Comparison of ENCODE assay signal across 13 mouse cellular contexts in the genomic region with DNA sequence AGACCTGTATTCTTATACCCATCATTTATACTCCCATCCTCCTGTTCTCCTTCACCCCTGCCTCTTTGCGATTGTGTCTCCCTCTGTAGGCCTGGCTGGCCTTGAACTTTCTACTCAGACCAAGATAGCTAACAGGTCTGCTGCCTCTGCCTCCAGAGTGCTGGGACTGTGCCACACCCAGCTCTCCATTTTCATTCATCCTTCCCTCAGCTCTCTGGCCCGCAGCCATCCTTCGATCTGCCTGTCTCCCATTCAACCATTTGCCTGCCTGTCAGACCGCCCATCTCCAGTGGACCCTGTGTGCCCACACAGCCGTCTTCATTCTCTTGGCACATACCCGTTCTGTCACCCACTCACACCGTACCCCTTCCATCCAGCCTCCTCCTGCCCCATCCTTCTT. TPM values are rescaled to one million over a fixed set of nuclear protein-coding genes. Genes with fewer than 3 reads are reported as not detected.
DNase-seq lines count a peak whose midpoint lies in the region; ATAC-seq and TF ChIP-seq lines count a peak whose summit lies in the region.
"Had no signal": no experiment of that assay in that cellular context is flagged by ENCODE, and none has a peak within 500 bp of the region (broad histone marks: within the 10 kb centered on the region; RNA-seq: fewer than 3 reads in every experiment).

No protein-coding gene starts in this region.

- H3K4me2 ChIP-seq in midbrain, embryonic 14.5 days (ENCODE audit: low read length), result no peak overlapping the region
- no peak overlapping the region for H3K4me2 ChIP-seq in midbrain, postnatal 0 days (ENCODE audit: low read depth, low read length, poor library complexity, severe bottlenecking)
- no peak overlapping the region for H3K4me2 ChIP-seq in hindbrain, postnatal 0 days (ENCODE audit: low read depth, low read length)
- H3K4me2 ChIP-seq: heart, embryonic 13.5 days had no signal

- intact Hi-C loops in heart, postnatal 10 days (cut with DNase I), result loop anchor here (2.0 kb wide), 1 partner anchor 35 kb away; a partner anchor contains a TSS

- 81% methylated on average over 7 of the region's 7 CpGs for WGBS in heart, embryonic 10.5 days
- 54% methylated on average over 7 of the region's 7 CpGs for WGBS in midbrain, embryonic 14.5 days
- 65% methylated on average over 7 of the region's 7 CpGs for WGBS in midbrain, postnatal 0 days
- whole genome bisulfite sequencing in hindbrain, postnatal 0 days, result 38% methylated on average over 7 of the region's 7 CpGs

- H3K27me3 ChIP-seq in heart, embryonic 10.5 days (ENCODE audit: insufficient read depth, poor library complexity, severe bottlenecking), result no peaks in the 10 kb centered on the region
- H3K27me3 ChIP-seq in midbrain, embryonic 14.5 days (ENCODE audit: control insufficient read depth, insufficient read depth, low read length), result no peaks in the 10 kb centered on the region
- H3K27me3 ChIP-seq in midbrain, postnatal 0 days (ENCODE audit: insufficient read depth, low read length), result no peaks in the 10 kb centered on the region
- no peaks in the 10 kb centered on the region for H3K27me3 ChIP-seq in hindbrain, postnatal 0 days (ENCODE audit: insufficient read depth, low read length)
- H3K27me3 ChIP-seq: heart, embryonic 13.5 days had no signal

- no peak overlapping the region for H3K4me3 ChIP-seq in heart, embryonic 10.5 days
- H3K4me3 ChIP-seq in midbrain, embryonic 14.5 days (replicated peaks; ENCODE audit: low read depth, low read length), result no peak overlapping the region
- no peak overlapping the region for H3K4me3 ChIP-seq in midbrain, postnatal 0 days (ENCODE audit: low read depth, low read length)
- no peak overlapping the region for H3K4me3 ChIP-seq in hindbrain, postnatal 0 days (ENCODE audit: low read length)
- H3K4me3 ChIP-seq: heart, embryonic 13.5 days had no signal

- H3K4me1 ChIP-seq in heart, embryonic 10.5 days, result peaks cover 57% of the 10 kb centered on the region
- H3K4me1 ChIP-seq in midbrain, embryonic 14.5 days (ENCODE audit: control insufficient read depth, insufficient read depth, low read length), result peaks cover 64% of the 10 kb centered on the region
- peaks cover 4% of the 10 kb centered on the region; the same call in 1 of the 2 replicates for H3K4me1 ChIP-seq in midbrain, postnatal 0 days (ENCODE audit: insufficient read depth, low read length)
- H3K4me1 ChIP-seq in hindbrain, postnatal 0 days (ENCODE audit: insufficient read depth, low read length), result peaks cover 51% of the 10 kb centered on the region

- no peak for DNase-seq in heart, embryonic 10.5 days (ENCODE audit: low spot score)
- DNase-seq in heart, postnatal 10 days, result no peak
- DNase-seq in midbrain, embryonic 14.5 days, result peak; percentile 28
- DNase-seq in midbrain, postnatal 0 days (ENCODE audit: low spot score), result no peak
- peak; percentile 33 for DNase-seq in brain, adult 2 months (ENCODE audit: low read depth, low spot score)
- DNase-seq in hindbrain, postnatal 0 days (ENCODE audit: low spot score), result no peak
- DNase-seq: adrenal gland, adult 8-10 months; right cerebral cortex, postnatal 4 days had no signal

- H3K36me3 ChIP-seq in heart, embryonic 10.5 days, result no peaks in the 10 kb centered on the region
- H3K36me3 ChIP-seq in midbrain, embryonic 14.5 days (ENCODE audit: control insufficient read depth, insufficient read depth, low read length), result no peaks in the 10 kb centered on the region
- H3K36me3 ChIP-seq in midbrain, postnatal 0 days (ENCODE audit: insufficient read depth, low read length), result no peaks in the 10 kb centered on the region; the same call in 1 of the 2 replicates
- no peaks in the 10 kb centered on the region for H3K36me3 ChIP-seq in hindbrain, postnatal 0 days (ENCODE audit: insufficient read depth, low read length)
- H3K36me3 ChIP-seq: G1E; heart, embryonic 13.5 days had no signal

- TF ChIP-seq CTCF in midbrain, postnatal 0 days (IDR thresholded peaks at IDR 0.05), result no peak
- TF ChIP-seq CTCF in hindbrain, postnatal 0 days (IDR thresholded peaks at IDR 0.05; ENCODE audit: low read depth), result no peak

- 0 out of 2 replicates have a peak overlapping the region, but pooled peaks have one; percentile 54 for H3K27ac ChIP-seq in heart, embryonic 10.5 days
- peak overlapping the region; percentile 37; the same call in 1 of the 2 replicates for H3K27ac ChIP-seq in midbrain, embryonic 14.5 days (replicated peaks; ENCODE audit: low read depth, low read length)
- H3K27ac ChIP-seq in midbrain, postnatal 0 days (ENCODE audit: low read depth, low read length), result no peak overlapping the region
- H3K27ac ChIP-seq in hindbrain, postnatal 0 days, result 0 out of 2 replicates have a peak overlapping the region, but pooled peaks have one; percentile 41
- H3K27ac ChIP-seq: heart, embryonic 13.5 days; liver, embryonic 14.5 days had no signal

- no peak for ATAC-seq in midbrain, embryonic 14.5 days (ENCODE audit: low FRiP score, low TSS enrichment)
- ATAC-seq in midbrain, postnatal 0 days (ENCODE audit: low FRiP score), result no peak
- ATAC-seq in hindbrain, postnatal 0 days, result no peak
- no peak for ATAC-seq in monocyte, adult 5-6 weeks (replicated peaks; ENCODE audit: insufficient number of reproducible peaks, low FRiP score, low TSS enrichment, poor library complexity, severe bottlenecking)
- ATAC-seq: intestine, postnatal 0 days had no signal

- no peaks in the 10 kb centered on the region for H3K9me3 ChIP-seq in heart, embryonic 10.5 days
- no peaks in the 10 kb centered on the region for H3K9me3 ChIP-seq in midbrain, embryonic 14.5 days (ENCODE audit: control insufficient read depth, low read length)
- H3K9me3 ChIP-seq in midbrain, postnatal 0 days (ENCODE audit: low read length), result no peaks in the 10 kb centered on the region
- no peaks in the 10 kb centered on the region for H3K9me3 ChIP-seq in hindbrain, postnatal 0 days (ENCODE audit: low read length)
- H3K9me3 ChIP-seq: G1E; heart, embryonic 13.5 days had no signal

- H3K9ac ChIP-seq in midbrain, embryonic 14.5 days (replicated peaks; ENCODE audit: low read length), result no peak overlapping the region
- H3K9ac ChIP-seq in midbrain, postnatal 0 days (replicated peaks; ENCODE audit: low read length, poor library complexity, severe bottlenecking), result no peak overlapping the region
- H3K9ac ChIP-seq in hindbrain, postnatal 0 days (replicated peaks; ENCODE audit: low read length), result no peak overlapping the region
- H3K9ac ChIP-seq: heart, embryonic 13.5 days; liver, embryonic 14.5 days had no signal

RNA-seq across cellular contexts. Expression of a gene that starts 36.2 kb away (rescaled TPM):
- 25.8 and 29.7 TPM in 2 replicates for polyA plus RNA-seq in heart, embryonic 10.5 days (2016; fragmentation: Nextera tagmentation; extraction: Ambion mirVana)
- 10 to 100 TPM; 25.0 to 33.6 TPM for total RNA-seq in heart, postnatal 10 days (2021)
- 70.2 and 70.4 TPM in 2 replicates for polyA plus RNA-seq in midbrain, embryonic 14.5 days (2014; fragmentation: Nextera tagmentation; extraction: Ambion mirVana)
- 161 and 219 TPM in 2 replicates for total RNA-seq in midbrain, postnatal 0 days (2014; rRNA removed)
- 54.5 and 60.6 TPM in 2 replicates for polyA plus RNA-seq in midbrain, postnatal 0 days (2015; fragmentation: Nextera tagmentation; extraction: Ambion mirVana)
- 168 and 180 TPM in 2 replicates for total RNA-seq in hindbrain, postnatal 0 days (2014; rRNA removed)
- polyA plus RNA-seq in hindbrain, postnatal 0 days (2015; fragmentation: Nextera tagmentation; extraction: Ambion mirVana), result 46.3 and 48.9 TPM in 2 replicates
- total RNA-seq in monocyte, adult 5-6 weeks (2017), result 1.4 to 2.2 TPM (median 1.7 TPM) in 3 replicates

RNA-seq across cellular contexts. Expression of a gene that starts 36.3 kb away (rescaled TPM):
- 51.3 and 62.1 TPM in 2 replicates for polyA plus RNA-seq in heart, embryonic 10.5 days (2016; fragmentation: Nextera tagmentation; extraction: Ambion mirVana)
- 10 to 100 TPM; 62.7 to 65.3 TPM for total RNA-seq in heart, postnatal 10 days (2021)
- 70.0 TPM in 2 replicates for polyA plus RNA-seq in midbrain, embryonic 14.5 days (2014; fragmentation: Nextera tagmentation; extraction: Ambion mirVana)
- 40.3 and 44.1 TPM in 2 replicates for total RNA-seq in midbrain, postnatal 0 days (2014; rRNA removed)
- 88.0 and 94.8 TPM in 2 replicates for polyA plus RNA-seq in midbrain, postnatal 0 days (2015; fragmentation: Nextera tagmentation; extraction: Ambion mirVana)
- 43.5 and 63.3 TPM in 2 replicates for total RNA-seq in hindbrain, postnatal 0 days (2014; rRNA removed)
- 95.6 and 99.2 TPM in 2 replicates for polyA plus RNA-seq in hindbrain, postnatal 0 days (2015; fragmentation: Nextera tagmentation; extraction: Ambion mirVana)
- 15.3 to 37.3 TPM (median 31.7 TPM) in 3 replicates for total RNA-seq in monocyte, adult 5-6 weeks (2017)

RNA-seq across cellular contexts. Expression of a gene that starts 42.0 kb away (rescaled TPM):
- 40.1 and 47.7 TPM in 2 replicates for polyA plus RNA-seq in heart, embryonic 10.5 days (2016; fragmentation: Nextera tagmentation; extraction: Ambion mirVana)
- total RNA-seq in heart, postnatal 10 days (2021), result 10 to 100 TPM; 30.0 to 32.0 TPM
- polyA plus RNA-seq in midbrain, embryonic 14.5 days (2014; fragmentation: Nextera tagmentation; extraction: Ambion mirVana), result 24.9 and 28.7 TPM in 2 replicates
- total RNA-seq in midbrain, postnatal 0 days (2014; rRNA removed), result 13.3 and 22.9 TPM in 2 replicates
- 38.3 and 42.6 TPM in 2 replicates for polyA plus RNA-seq in midbrain, postnatal 0 days (2015; fragmentation: Nextera tagmentation; extraction: Ambion mirVana)
- 17.9 and 23.1 TPM in 2 replicates for total RNA-seq in hindbrain, postnatal 0 days (2014; rRNA removed)
- polyA plus RNA-seq in hindbrain, postnatal 0 days (2015; fragmentation: Nextera tagmentation; extraction: Ambion mirVana), result 37.6 and 41.8 TPM in 2 replicates
- total RNA-seq in monocyte, adult 5-6 weeks (2017), result 9.3 to 21.9 TPM (median 18.1 TPM) in 3 replicates

RNA-seq across cellular contexts. Expression of a gene that starts 42.4 kb away (rescaled TPM):
- polyA plus RNA-seq in heart, embryonic 10.5 days (2016; fragmentation: Nextera tagmentation; extraction: Ambion mirVana), result 83.5 and 102 TPM in 2 replicates
- 100 to 1,000 TPM; 133 to 156 TPM for total RNA-seq in heart, postnatal 10 days (2021)
- polyA plus RNA-seq in midbrain, embryonic 14.5 days (2014; fragmentation: Nextera tagmentation; extraction: Ambion mirVana), result 79.9 and 81.3 TPM in 2 replicates
- 62.3 and 74.6 TPM in 2 replicates for total RNA-seq in midbrain, postnatal 0 days (2014; rRNA removed)
- polyA plus RNA-seq in midbrain, postnatal 0 days (2015; fragmentation: Nextera tagmentation; extraction: Ambion mirVana), result 95.0 and 103 TPM in 2 replicates
- 82.8 and 88.9 TPM in 2 replicates for total RNA-seq in hindbrain, postnatal 0 days (2014; rRNA removed)
- 94.3 and 102 TPM in 2 replicates for polyA plus RNA-seq in hindbrain, postnatal 0 days (2015; fragmentation: Nextera tagmentation; extraction: Ambion mirVana)
- 11.3 to 19.0 TPM (median 15.8 TPM) in 3 replicates for total RNA-seq in monocyte, adult 5-6 weeks (2017)

Comparison
In these comparisons a context has a peak if more than half of its experiments do, and no peak if none do; other contexts are left out.
1. DNase-seq: peak in midbrain, embryonic 14.5 days (single experiment) and brain, adult 2 months (single experiment); none in heart, embryonic 10.5 days (single experiment), heart, postnatal 10 days (0 of 2), midbrain, postnatal 0 days (single experiment) and hindbrain, postnatal 0 days (single experiment).